Mouse (Mus musculus) embryonic facial prominence, embryonic 10.5 days (tissue): ENCODE data around the gene Muc5ac. TPM values are rescaled to one million over a fixed set of nuclear protein-coding genes. Genes with fewer than 3 reads are reported as not detected.

Experiments used
- DNase-seq: peaks from one replicate; pipeline ENCODE4 v3.0.0-alpha.2; 2017; ENCODE audit warnings: low spot score
- H3K27ac ChIP-seq: fragments of 300-500 bp; sonication (generic); replicated peaks from 2 replicates; pipeline ENCODE4 v1.5.1; 2016; ENCODE audit warnings: mild to moderate bottlenecking
- H3K27me3 ChIP-seq: fragments of 300-500 bp; sonication (generic); replicated peaks from 2 replicates; pipeline ENCODE4 v1.6.1; 2016; ENCODE audit warnings: low read depth, mild to moderate bottlenecking; ENCODE audit not compliant: poor library complexity, severe bottlenecking
- H3K36me3 ChIP-seq: fragments of 300-500 bp; sonication (generic); replicated peaks from 2 replicates; pipeline ENCODE4 v1.6.1; 2016; ENCODE audit warnings: mild to moderate bottlenecking, moderate library complexity
- H3K4me1 ChIP-seq: fragments of 300-500 bp; sonication (generic); 2 replicates; pipeline ENCODE4 v1.6.1; 2016
- H3K4me3 ChIP-seq: fragments of 300-500 bp; sonication (generic); 2 replicates; pipeline ENCODE4 v1.5.1; 2016; ENCODE audit warnings: mild to moderate bottlenecking, moderate library complexity
- H3K9me3 ChIP-seq: fragments of 300-500 bp; sonication (generic); 2 replicates; pipeline ENCODE4 v1.6.1; 2016; ENCODE audit warnings: mild to moderate bottlenecking
- WGBS: fragments of 180-500 bp; shearing (Covaris S2); methylation state at CpG from one replicate; pipeline ENCODE4 v1.1.7; 2016; 5-methylcytosine and 5-hydroxymethylcytosine counted together
- polyA plus RNA-seq: library from polyadenylated mRNA; unstranded; fragments of >200 nt; fragmentation: Nextera tagmentation; extraction: Ambion mirVana; gene quantifications from 2 replicates; pipeline ENCODE4 v1.2.1, GENCODE M21; 2016

The Muc5ac gene
- polyA plus RNA-seq, 1 experiment from 2014 or later, result not detected

DNA sequence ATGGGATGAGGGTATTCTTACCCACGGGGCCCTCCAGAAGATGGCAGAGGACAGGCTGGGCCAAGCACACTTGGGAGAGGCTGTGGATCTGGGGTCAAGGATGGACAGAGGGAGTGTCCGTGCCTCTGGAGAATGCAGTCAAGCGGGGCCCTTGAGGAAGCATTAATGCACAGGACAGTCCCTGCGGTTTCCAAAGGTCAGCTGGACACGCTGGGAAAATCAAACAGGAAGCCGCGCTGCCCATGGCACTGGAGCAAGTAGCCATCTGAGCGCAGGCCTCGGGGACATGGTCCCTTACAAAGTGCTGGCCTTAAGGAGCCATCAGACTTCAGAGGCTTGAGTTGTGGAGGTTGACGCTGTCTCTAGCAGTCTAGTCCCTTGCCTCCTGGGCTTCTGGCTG lies 51.6 kb downstream of the Muc5ac start:
- Histone ChIP-seq H3K27ac (no peak overlapping the region), H3K4me1 (no peaks in the 10 kb centered on the region), H3K36me3 (no peaks in the 10 kb centered on the region), H3K4me3 (no peak overlapping the region), H3K9me3 (no peaks in the 10 kb centered on the region), H3K27me3 (no peaks in the 10 kb centered on the region)
- DNase-seq, result no peak
- WGBS, result 84% methylated on average over 10 of the region's 10 CpGs

DNA sequence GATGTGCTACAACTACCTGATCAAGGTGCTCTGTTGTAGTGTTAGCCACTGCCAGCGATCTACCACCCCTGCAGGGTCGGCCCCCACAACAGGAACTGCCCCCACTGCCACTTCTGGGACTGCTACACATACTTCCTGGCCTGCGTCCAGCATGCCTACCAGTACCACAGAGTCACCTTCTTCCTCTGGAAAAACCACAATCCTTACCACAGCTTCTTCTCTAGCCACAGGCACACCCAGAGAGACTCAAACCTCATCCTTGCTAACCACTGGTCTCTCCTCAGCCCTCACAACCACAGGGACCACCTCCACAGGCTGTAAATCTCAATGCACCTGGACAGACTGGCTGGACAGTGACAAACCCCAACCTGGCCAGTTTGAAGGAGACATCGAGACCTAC lies 72.3 kb downstream of the Muc5ac start:
- 88% methylated on average over 4 of the region's 4 CpGs for WGBS
- Histone ChIP-seq H3K36me3 (no peaks in the 10 kb centered on the region), H3K4me1 (no peaks in the 10 kb centered on the region)

More for the DNA sequence above, 72.3 kb downstream of the Muc5ac start:
- no peaks in the 10 kb centered on the region for H3K9me3 ChIP-seq
- H3K4me3 ChIP-seq, result no peak overlapping the region
- no peaks in the 10 kb centered on the region for H3K27me3 ChIP-seq
- no peak for DNase-seq
- H3K27ac ChIP-seq, result no peak overlapping the region

Other genes starting within 250 kb of the Muc5ac start
- gene Chid1, start 249.1 kb upstream of the Muc5ac start, polyA plus RNA-seq, result 23.8 and 24.3 TPM in 2 replicates
- gene Ap2a2, start 226.8 kb upstream of the Muc5ac start, polyA plus RNA-seq, result 98.1 and 99.2 TPM in 2 replicates
- 0.11 and 0.14 TPM in 2 replicates for gene Muc6, start 133.7 kb upstream of the Muc5ac start, polyA plus RNA-seq
- 0.26 and 0.36 TPM in 2 replicates for gene Muc2, start 98.6 kb upstream of the Muc5ac start, polyA plus RNA-seq
- 0.01 TPM in 2 replicates for gene Muc5b, start 50.1 kb downstream of the Muc5ac start, polyA plus RNA-seq
- gene Tollip, start 129.5 kb downstream of the Muc5ac start, polyA plus RNA-seq, result 48.1 and 50.9 TPM in 2 replicates
- 3.0 and 3.7 TPM in 2 replicates for gene Brsk2, start 160.8 kb downstream of the Muc5ac start, polyA plus RNA-seq